Comparison of ENCODE assay signal across 8 mouse cellular contexts in genomic region chr2:132316041-132316808, GRCm38 (mm10). TPM values are rescaled to one million over a fixed set of nuclear protein-coding genes. Genes with fewer than 3 reads are reported as not detected.
DNase-seq lines count a peak whose midpoint lies in the region; ATAC-seq lines count a peak whose summit lies in the region.
"Had no signal": no experiment of that assay in that cellular context is flagged by ENCODE, and none has a peak within 500 bp of the region (broad histone marks: within the 10 kb centered on the region; RNA-seq: fewer than 3 reads in every experiment).

No protein-coding gene starts in this region.

- ATAC-seq in frontal cortex, adult (ENCODE audit: low TSS enrichment): peak; percentile 98
- ATAC-seq in hindbrain, embryonic 15.5 days (ENCODE audit: low FRiP score, low read depth): peak; percentile 86
- peak; percentile 99 for ATAC-seq in megakaryocyte progenitor cell, adult 5-6 weeks (replicated peaks; ENCODE audit: poor library complexity)

- no peaks in the 10 kb centered on the region for H3K27me3 ChIP-seq in hindbrain, embryonic 15.5 days

- H3K36me3 ChIP-seq in hindbrain, embryonic 15.5 days: 0 out of 2 replicates have a peak, but pooled peaks cover 3% of the 10 kb centered on the region

- DNase-seq in WW6 (ENCODE audit: low read depth, low spot score): peak; percentile 28
- peak; percentile 70 for DNase-seq in cerebellum, adult 8-10 months
- DNase-seq in layer of hippocampus, postnatal 25 days (ENCODE audit: extremely low spot score in 1 of 2, low spot score in 1 of 2): peak; percentile 47 to 64
- DNase-seq in right cerebral cortex, postnatal 25 days: peak; percentile 68

- H3K9ac ChIP-seq in hindbrain, embryonic 15.5 days: no peak overlapping the region

- H3K4me1 ChIP-seq in hindbrain, embryonic 15.5 days (replicated peaks): no peaks in the 10 kb centered on the region

- H3K4me3 ChIP-seq in hindbrain, embryonic 15.5 days: no peak overlapping the region
- H3K4me3 ChIP-seq: myocyte had no signal

- 44% methylated on average over 8 of the region's 8 CpGs for WGBS in hindbrain, embryonic 15.5 days

- 0 out of 2 replicates have a peak overlapping the region, but pooled peaks have one; percentile 25 for H3K27ac ChIP-seq in hindbrain, embryonic 15.5 days (replicated peaks)

- H3K4me2 ChIP-seq in hindbrain, embryonic 15.5 days: no peak overlapping the region

- H3K9me3 ChIP-seq in hindbrain, embryonic 15.5 days: no peaks in the 10 kb centered on the region

RNA-seq across cellular contexts. Expression of gene Cds2, which starts 53.3 kb away (rescaled TPM):
- 44.1 and 44.7 TPM in 2 replicates for polyA plus RNA-seq in hindbrain, embryonic 15.5 days (2015; fragmentation: Nextera tagmentation; extraction: Ambion mirVana)
- 100 to 1,000 TPM; 228 to 237 TPM for total RNA-seq in layer of hippocampus, postnatal 25 days (2021)
- total RNA-seq in megakaryocyte progenitor cell, adult 5-6 weeks (2015): 6.9 and 9.3 TPM in 2 replicates
- 8.6 and 10.5 TPM in 2 replicates for total RNA-seq in megakaryocyte progenitor cell, adult 5-6 weeks (2017)

Comparison
In these comparisons a context has a peak if more than half of its experiments do, and no peak if none do; other contexts are left out.
1. RNA of gene Cds2, which starts 53.3 kb away (total RNA-seq): 228 to 237 TPM in layer of hippocampus, postnatal 25 days; 6.9 to 10.5 TPM in megakaryocyte progenitor cell, adult 5-6 weeks; every median in the first group is over 10 times any median in the second.
2. Peak in every context shown above with its lines, with median percentiles within 50 percentile points of each other: DNase-seq and ATAC-seq.